Mouse (Mus musculus) neural tube, embryonic 12.5 days (tissue): ENCODE results near the gene Gli2. TPM values are rescaled to one million over a fixed set of nuclear protein-coding genes. Genes with fewer than 3 reads are reported as not detected.

ENCODE experiments used
- ATAC-seq: fragments of 200-750 bp; cut with Nextera tagmentation; 2 replicates; pipeline ENCODE4 v1.8.0; 2017; ENCODE audit warnings: low read depth, mild to moderate bottlenecking, moderate TSS enrichment, moderate library complexity; ENCODE audit not compliant: low FRiP score
- H3K27ac ChIP-seq: fragments of 300-500 bp; sonication (generic); 2 replicates; pipeline ENCODE4 v1.5.1; 2016
- H3K27me3 ChIP-seq: fragments of 300-500 bp; sonication (generic); replicated peaks from 2 replicates; pipeline ENCODE4 v1.6.1; 2016; ENCODE audit warnings: mild to moderate bottlenecking
- H3K36me3 ChIP-seq: fragments of 300-500 bp; sonication (generic); 2 replicates; pipeline ENCODE4 v1.6.1; 2016; ENCODE audit warnings: mild to moderate bottlenecking
- H3K4me1 ChIP-seq: fragments of 300-500 bp; sonication (generic); 2 replicates; pipeline ENCODE4 v1.6.1; 2016
- H3K4me2 ChIP-seq: fragments of 300-500 bp; sonication (generic); replicated peaks from 2 replicates; pipeline ENCODE4 v1.6.1; 2016; ENCODE audit warnings: mild to moderate bottlenecking
- H3K4me3 ChIP-seq: fragments of 300-500 bp; sonication (generic); 2 replicates; pipeline ENCODE4 v1.5.1; 2016
- H3K9ac ChIP-seq: fragments of 300-500 bp; sonication (generic); 2 replicates; pipeline ENCODE4 v1.6.1; 2016; ENCODE audit warnings: mild to moderate bottlenecking
- H3K9me3 ChIP-seq: fragments of 300-500 bp; sonication (generic); 2 replicates; pipeline ENCODE4 v1.6.1; 2016; ENCODE audit warnings: mild to moderate bottlenecking
- WGBS: fragments of 180-500 bp; shearing (Covaris S2); methylation state at CpG from one replicate; pipeline ENCODE4 v1.1.7; 2016; 5-methylcytosine and 5-hydroxymethylcytosine counted together
- polyA plus RNA-seq: library from polyadenylated mRNA; unstranded; fragments of >200 nt; fragmentation: Nextera tagmentation; extraction: Ambion mirVana; gene quantifications from 2 replicates; pipeline ENCODE4 v1.2.1, GENCODE M21; 2016

Gene Gli2
- polyA plus RNA-seq, 1 experiment from 2014 or later, result 6.6 TPM

DNA sequence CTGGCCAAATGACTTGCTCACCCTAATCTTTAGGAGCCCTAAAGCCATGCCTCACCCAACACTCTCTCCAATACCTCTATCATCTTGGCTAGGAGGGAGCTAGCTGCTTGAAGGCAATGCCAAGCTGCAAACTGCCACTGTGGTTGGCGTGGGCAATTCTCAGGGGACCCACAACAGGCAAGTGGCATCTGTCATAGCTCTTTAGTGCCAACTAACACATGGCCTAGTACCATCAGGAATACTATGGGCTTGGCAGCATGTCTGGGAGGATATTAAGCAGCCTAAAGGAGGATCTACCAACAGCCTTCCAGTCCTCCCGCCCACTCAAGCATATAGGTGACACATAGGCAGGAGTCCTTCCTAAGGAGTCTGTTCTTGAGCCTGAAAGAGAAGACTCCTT lies 33.3 kb downstream of the Gli2 start:
- Histone ChIP-seq H3K9me3 (no peaks in the 10 kb centered on the region), H3K27me3 (no peaks in the 10 kb centered on the region), H3K36me3 (no peaks in the 10 kb centered on the region), H3K27ac (no peak overlapping the region), H3K4me2 (no peak overlapping the region), H3K4me3 (no peak overlapping the region), H3K4me1 (no peaks in the 10 kb centered on the region; the same call in 1 of the 2 replicates), H3K9ac (no peak overlapping the region)
- no peak for ATAC-seq
- WGBS, result 89% methylated on average over 2 of the region's 2 CpGs

- Histone ChIP-seq H3K4me1 (no peaks in the 10 kb centered on the region; the same call in 1 of the 2 replicates), H3K4me2 (no peak overlapping the region), H3K27me3 (no peaks in the 10 kb centered on the region), H3K36me3 (no peaks in the 10 kb centered on the region), H3K27ac (no peak overlapping the region), H3K9ac (no peak overlapping the region), H3K4me3 (no peak overlapping the region), H3K9me3 (no peaks in the 10 kb centered on the region)
- no peak for ATAC-seq
Measured at GRCm38 (mm10) chr1:119019056-119019455, 34.4 kb downstream of the Gli2 start.

DNA sequence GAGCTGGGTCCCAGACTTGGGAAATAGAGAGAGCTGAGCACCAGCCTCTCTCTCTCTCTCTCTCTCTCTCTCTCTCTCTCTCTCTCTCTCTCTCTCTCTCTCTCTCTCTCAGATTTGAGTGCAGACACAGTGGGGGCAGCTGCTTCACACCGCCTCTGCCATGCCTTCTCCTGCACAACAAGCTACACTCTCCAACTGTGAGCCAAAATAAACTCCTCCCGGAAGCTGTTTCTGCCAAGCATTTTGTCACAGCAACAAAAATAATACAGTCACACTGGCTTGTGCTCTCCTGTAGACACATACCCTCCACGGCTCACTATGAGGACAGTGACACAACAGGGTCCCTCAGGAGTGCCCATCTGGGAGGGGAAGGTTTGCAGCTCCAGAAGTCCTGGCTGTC lies 36.6 kb downstream of the Gli2 start:
- no peak for ATAC-seq
- Histone ChIP-seq H3K27ac (no peak overlapping the region), H3K27me3 (no peaks in the 10 kb centered on the region), H3K4me1 (no peaks in the 10 kb centered on the region; the same call in 1 of the 2 replicates), H3K4me3 (no peak overlapping the region), H3K4me2 (no peak overlapping the region), H3K36me3 (no peaks in the 10 kb centered on the region), H3K9ac (no peak overlapping the region), H3K9me3 (no peaks in the 10 kb centered on the region)
- WGBS, result 81% methylated on average over 3 of the region's 3 CpGs

DNA sequence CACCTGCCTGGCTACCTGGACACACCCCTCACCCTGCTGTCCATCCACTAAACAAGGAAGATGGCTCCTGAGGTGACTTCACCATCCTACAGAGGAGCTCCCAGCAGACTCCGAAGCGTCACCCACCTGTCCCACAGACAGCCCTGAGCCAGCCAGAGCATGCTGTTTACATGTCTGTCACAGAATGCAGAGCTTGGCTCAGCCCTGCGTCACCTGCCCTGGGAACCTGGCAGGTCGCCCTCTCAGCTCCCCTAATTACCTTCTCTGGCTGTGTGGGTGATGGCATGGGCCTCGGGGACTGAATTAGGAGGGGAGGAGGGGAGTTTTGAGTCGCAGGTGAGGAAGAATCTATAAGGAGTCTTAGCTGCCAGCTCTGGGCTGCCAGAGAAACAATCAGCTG lies 38.3 kb downstream of the Gli2 start:
- Histone ChIP-seq H3K4me3 (no peak overlapping the region), H3K4me1 (no peaks in the 10 kb centered on the region), H3K9me3 (no peaks in the 10 kb centered on the region), H3K9ac (no peak overlapping the region), H3K27ac (no peak overlapping the region), H3K27me3 (no peaks in the 10 kb centered on the region), H3K4me2 (no peak overlapping the region), H3K36me3 (no peaks in the 10 kb centered on the region)
- ATAC-seq, result no peak
- 88% methylated on average over 6 of the region's 6 CpGs for WGBS

DNA sequence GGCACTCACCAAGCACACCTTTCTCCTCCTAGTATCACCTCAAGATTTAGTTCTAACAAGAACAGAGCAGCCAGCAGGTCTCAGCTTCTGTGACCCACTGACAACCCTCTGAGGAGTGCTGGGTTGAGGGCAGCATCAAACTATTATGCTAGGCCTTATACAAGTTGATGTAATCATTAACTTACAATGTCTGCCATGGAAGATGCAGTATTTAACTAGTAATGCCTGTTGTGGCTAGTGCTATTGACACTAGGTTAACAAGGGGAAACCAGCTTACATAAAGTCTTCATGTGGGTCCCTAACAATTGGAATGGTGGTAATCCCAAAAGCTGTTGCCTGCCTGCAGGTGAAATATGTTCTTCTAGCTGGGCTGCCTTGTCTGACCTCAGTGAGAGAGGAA lies 44.5 kb downstream of the Gli2 start:
- Histone ChIP-seq H3K4me2 (no peak overlapping the region), H3K9ac (no peak overlapping the region), H3K4me1 (peaks cover 7% of the 10 kb centered on the region; the same call in 1 of the 2 replicates), H3K27me3 (no peaks in the 10 kb centered on the region), H3K9me3 (no peaks in the 10 kb centered on the region), H3K4me3 (no peak overlapping the region), H3K27ac (no peak overlapping the region), H3K36me3 (no peaks in the 10 kb centered on the region)
- no peak for ATAC-seq

DNA sequence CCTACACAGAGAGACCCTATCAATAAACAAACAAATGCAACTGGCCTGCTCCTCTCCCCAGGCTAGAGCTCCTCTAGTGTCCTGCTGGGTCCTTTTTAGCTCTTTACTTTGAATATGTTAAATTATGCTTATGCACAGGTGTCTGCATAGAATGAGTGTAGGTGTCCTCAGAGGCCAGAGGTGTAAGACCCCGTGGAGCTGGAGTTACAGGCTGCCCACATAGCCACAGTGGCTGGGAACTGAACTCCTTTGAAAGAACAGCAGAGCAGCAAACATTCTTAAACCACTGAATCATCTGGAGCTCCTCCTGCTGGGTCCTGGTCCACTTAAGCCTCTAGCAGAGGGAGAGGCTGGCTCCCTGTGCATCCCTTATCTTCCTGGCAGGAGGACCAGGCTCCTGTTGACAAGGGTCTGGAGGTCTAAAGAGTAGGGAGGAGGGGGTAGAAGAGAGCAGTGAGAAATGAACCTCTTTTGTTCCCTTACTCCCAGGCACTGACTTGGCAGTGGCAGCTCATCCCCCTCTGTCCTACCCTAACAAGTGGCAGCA lies 49.5 kb downstream of the Gli2 start:
- WGBS, result 59% methylated on average over 1 of the region's 1 CpGs
- no peak overlapping the region for H3K4me2 ChIP-seq
- no peak overlapping the region for H3K4me3 ChIP-seq
- ATAC-seq, result no peak
- H3K36me3 ChIP-seq, result peaks cover 8% of the 10 kb centered on the region; the same call in 1 of the 2 replicates
- no peaks in the 10 kb centered on the region for H3K27me3 ChIP-seq
- H3K9ac ChIP-seq, result no peak overlapping the region
- H3K9me3 ChIP-seq, result no peaks in the 10 kb centered on the region
- H3K4me1 ChIP-seq, result peaks cover 19% of the 10 kb centered on the region
- no peak overlapping the region for H3K27ac ChIP-seq

GRCm38 (mm10) chr1:119001454-119002034 lies 51.9 kb downstream of the Gli2 start:
- 28% methylated on average over 12 of the region's 12 CpGs for WGBS
- no peak for ATAC-seq
- H3K36me3 ChIP-seq, result peaks cover 8% of the 10 kb centered on the region; the same call in 1 of the 2 replicates

GRCm38 (mm10) chr1:118994482-118995105 lies 58.8 kb downstream of the Gli2 start:
- 84% methylated on average over 8 of the region's 8 CpGs for WGBS
- ATAC-seq, result no peak
- no peak overlapping the region for H3K9ac ChIP-seq

More at GRCm38 (mm10) chr1:119001454-119002034, 51.9 kb downstream of the Gli2 start:
- no peak overlapping the region for H3K4me3 ChIP-seq
- no peak overlapping the region for H3K27ac ChIP-seq
- H3K9ac ChIP-seq, result no peak overlapping the region
- H3K27me3 ChIP-seq, result no peaks in the 10 kb centered on the region
- 0 out of 2 replicates have a peak overlapping the region, but pooled peaks have one; percentile 12 for H3K4me2 ChIP-seq
- H3K9me3 ChIP-seq, result no peaks in the 10 kb centered on the region
- peaks cover 19% of the 10 kb centered on the region for H3K4me1 ChIP-seq

GRCm38 (mm10) chr1:118993775-118994174 lies 59.6 kb downstream of the Gli2 start:
- no peaks in the 10 kb centered on the region for H3K27me3 ChIP-seq
- H3K4me3 ChIP-seq, result no peak overlapping the region
- no peaks in the 10 kb centered on the region for H3K9me3 ChIP-seq
- no peak overlapping the region for H3K27ac ChIP-seq
- peaks cover 2% of the 10 kb centered on the region; the same call in 1 of the 2 replicates for H3K36me3 ChIP-seq
- H3K9ac ChIP-seq, result no peak overlapping the region
- no peak for ATAC-seq
- no peak overlapping the region for H3K4me2 ChIP-seq
- H3K4me1 ChIP-seq, result no peaks in the 10 kb centered on the region
- 75% methylated on average over 5 of the region's 5 CpGs for WGBS

More at GRCm38 (mm10) chr1:118994482-118995105, 58.8 kb downstream of the Gli2 start:
- H3K4me1 ChIP-seq, result no peaks in the 10 kb centered on the region
- H3K27ac ChIP-seq, result no peak overlapping the region
- H3K36me3 ChIP-seq, result peaks cover 2% of the 10 kb centered on the region; the same call in 1 of the 2 replicates
- H3K4me3 ChIP-seq, result no peak overlapping the region
- H3K27me3 ChIP-seq, result no peaks in the 10 kb centered on the region
- H3K9me3 ChIP-seq, result no peaks in the 10 kb centered on the region
- H3K4me2 ChIP-seq, result no peak overlapping the region

- H3K36me3 ChIP-seq, result no peaks in the 10 kb centered on the region
- no peak overlapping the region for H3K9ac ChIP-seq
- H3K4me1 ChIP-seq, result peaks cover 21% of the 10 kb centered on the region
- H3K4me3 ChIP-seq, result no peak overlapping the region
- H3K27ac ChIP-seq, result no peak overlapping the region
- H3K27me3 ChIP-seq, result peaks cover 4% of the 10 kb centered on the region; the same call in 1 of the 2 replicates
- WGBS, result 88% methylated on average over 6 of the region's 6 CpGs
- H3K4me2 ChIP-seq, result no peak overlapping the region
- no peaks in the 10 kb centered on the region for H3K9me3 ChIP-seq
- no peak for ATAC-seq
Measured at GRCm38 (mm10) chr1:118988331-118988730, 65.1 kb downstream of the Gli2 start.

DNA sequence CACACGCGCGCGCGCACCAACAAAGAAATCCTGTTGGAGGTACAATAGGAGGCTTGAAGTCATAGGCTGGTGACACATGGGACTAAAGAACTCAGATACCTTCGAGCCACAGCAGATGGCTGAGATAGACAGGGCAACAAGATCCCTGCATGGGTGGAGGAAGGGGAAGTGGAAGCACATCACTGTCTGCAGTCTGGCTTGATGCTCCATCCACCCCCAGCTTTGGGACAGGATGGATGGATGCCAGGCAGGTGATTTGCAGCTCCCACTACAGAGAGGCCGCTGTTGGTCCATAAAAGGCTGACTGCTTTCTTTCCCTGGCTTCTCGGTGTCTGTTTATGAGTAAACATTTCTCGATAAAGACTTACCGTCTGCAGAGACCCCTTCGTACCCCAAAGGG lies 65.9 kb downstream of the Gli2 start:
- H3K4me2 ChIP-seq, result no peak overlapping the region
- no peaks in the 10 kb centered on the region for H3K9me3 ChIP-seq
- peaks cover 29% of the 10 kb centered on the region for H3K4me1 ChIP-seq
- H3K27ac ChIP-seq, result no peak overlapping the region
- H3K27me3 ChIP-seq, result peaks cover 4% of the 10 kb centered on the region; the same call in 1 of the 2 replicates
- H3K4me3 ChIP-seq, result no peak overlapping the region
- 87% methylated on average over 11 of the region's 11 CpGs for WGBS
- no peak overlapping the region for H3K9ac ChIP-seq
- H3K36me3 ChIP-seq, result no peaks in the 10 kb centered on the region
- no peak for ATAC-seq

DNA sequence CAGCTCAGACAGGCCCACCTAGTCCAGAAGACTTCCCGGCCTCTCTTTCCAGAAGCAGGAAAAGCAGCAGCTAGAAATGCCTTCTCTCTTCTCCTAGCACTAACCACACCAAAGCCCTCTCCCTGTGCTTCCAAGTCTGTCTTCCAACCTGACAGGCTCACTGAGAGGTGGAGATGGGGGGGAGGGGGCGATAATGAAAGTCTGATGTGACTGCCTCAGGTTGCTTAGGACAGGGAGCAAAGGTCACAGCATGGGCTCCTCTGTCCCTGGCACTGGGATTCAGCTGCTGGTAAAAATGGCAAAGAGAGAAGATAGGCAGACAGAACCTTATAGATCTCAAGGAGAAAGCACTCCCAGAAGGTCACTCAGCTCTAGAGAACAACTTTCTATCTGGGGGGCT lies 70.0 kb downstream of the Gli2 start:
- Histone ChIP-seq H3K9me3 (no peaks in the 10 kb centered on the region), H3K9ac (no peak overlapping the region), H3K27ac (0 out of 2 replicates have a peak overlapping the region, but pooled peaks have one; percentile 21), H3K36me3 (no peaks in the 10 kb centered on the region), H3K27me3 (peaks cover 4% of the 10 kb centered on the region; the same call in 1 of the 2 replicates), H3K4me2 (peak overlapping the region; percentile 37), H3K4me1 (peaks cover 52% of the 10 kb centered on the region), H3K4me3 (no peak overlapping the region)
- 35% methylated on average over 2 of the region's 2 CpGs for WGBS
- no peak for ATAC-seq
